Mouse (Mus musculus): ENCODE data around the gene Asb16. TPM values are rescaled to one million over a fixed set of nuclear protein-coding genes. Genes with fewer than 3 reads are reported as not detected.

Gene Asb16
- polyA plus RNA-seq, 1 experiment from 2014 or later, result 0.08 TPM

- no peaks in the 10 kb centered on the region for H3K27me3 ChIP-seq (ENCODE audit: low read depth, poor library complexity, severe bottlenecking)
- H3K4me1 ChIP-seq, result peaks cover 35% of the 10 kb centered on the region
- H3K4me3 ChIP-seq, result peak within 1 kb of the TSS; percentile 100
- H3K36me3 ChIP-seq, result peaks cover 15% of the 10 kb centered on the region
- WGBS, result under 1% methylated on average over 25 of the region's 25 CpGs
- DNase-seq (ENCODE audit: low spot score), result peak; percentile 83
- peak within 1 kb of the TSS; percentile 100 for H3K27ac ChIP-seq
- H3K9me3 ChIP-seq (replicated peaks), result no peaks in the 10 kb centered on the region
Observed at GRCm38 (mm10) chr11:102319410-102319792, 50.9 kb downstream of the Asb16 start, which contains the start of gene Ubtf. Ubtf (minus strand) TSS chr11:102319742.

DNA sequence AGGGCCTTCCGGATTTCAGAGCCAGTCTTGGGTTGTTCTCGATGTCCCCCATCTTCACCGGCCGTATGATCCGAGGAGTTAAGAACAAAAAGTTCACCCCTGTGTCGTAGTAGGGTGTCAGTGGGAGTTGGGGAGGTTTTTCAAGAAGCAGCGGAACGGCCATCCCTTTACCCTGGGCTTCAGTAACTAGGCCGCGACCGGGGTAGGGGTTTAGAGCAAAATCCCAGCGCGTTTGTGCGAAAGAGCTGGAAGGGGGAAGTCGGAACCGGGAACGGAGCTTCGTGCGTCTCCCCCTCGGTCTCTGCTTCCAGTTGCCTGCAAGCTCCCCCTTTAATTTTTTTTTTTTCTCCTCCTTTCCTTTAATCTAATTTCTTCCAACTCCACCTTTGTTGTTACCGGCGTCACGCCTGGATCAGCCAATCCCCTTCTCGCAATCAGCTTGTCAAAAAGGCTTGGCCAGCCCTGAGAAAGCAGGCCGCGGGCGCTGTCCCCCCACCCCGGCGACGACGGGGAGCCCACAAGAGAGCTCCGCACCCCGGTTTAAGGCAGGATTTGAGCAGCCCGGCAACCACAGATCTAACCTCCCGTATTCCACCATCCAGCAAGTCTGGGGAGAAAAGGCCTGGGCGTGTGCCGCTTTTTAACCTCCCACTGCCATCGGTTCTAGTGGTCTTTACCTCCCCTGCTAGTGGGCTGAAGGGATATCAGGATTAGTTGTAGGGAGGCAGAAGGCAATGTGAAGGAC lies 51.6 kb downstream of the Asb16 start:
- Histone ChIP-seq H3K27ac (peak overlapping the region; percentile 100), H3K27me3 (ENCODE audit: low read depth, poor library complexity, severe bottlenecking) (no peaks in the 10 kb centered on the region), H3K36me3 (peaks cover 8% of the 10 kb centered on the region), H3K4me1 (peaks cover 35% of the 10 kb centered on the region), H3K4me3 (peak overlapping the region; percentile 100), H3K9me3 (replicated peaks) (no peaks in the 10 kb centered on the region)
- under 1% methylated on average over 38 of the region's 38 CpGs for WGBS
- DNase-seq (ENCODE audit: low spot score), result peak; percentile 83

DNA sequence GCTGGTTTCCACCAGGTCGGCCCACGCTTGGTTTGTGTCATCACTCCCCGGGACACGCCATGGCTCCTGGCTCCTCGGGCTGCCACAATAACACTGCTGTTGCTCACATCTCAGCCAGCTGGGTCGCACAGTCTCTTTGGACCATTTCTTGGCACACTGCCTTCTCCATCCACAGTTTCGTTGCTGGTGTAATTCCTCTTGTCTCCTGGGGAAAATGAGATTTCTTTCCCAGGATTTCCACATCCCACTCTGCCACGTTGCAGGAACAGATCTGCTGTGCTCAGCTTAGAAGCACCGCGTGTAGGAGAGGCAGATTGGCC lies 52.1 kb downstream of the Asb16 start:
- H3K9me3 ChIP-seq (replicated peaks), result no peaks in the 10 kb centered on the region
- WGBS, result 33% methylated on average over 10 of the region's 10 CpGs
- peaks cover 29% of the 10 kb centered on the region for H3K4me1 ChIP-seq
- H3K27me3 ChIP-seq (ENCODE audit: low read depth, poor library complexity, severe bottlenecking), result no peaks in the 10 kb centered on the region
- H3K27ac ChIP-seq, result peak overlapping the region; percentile 100
- DNase-seq (ENCODE audit: low spot score), result no peak
- H3K36me3 ChIP-seq, result 0 out of 2 replicates have a peak, but pooled peaks cover 2% of the 10 kb centered on the region
- H3K4me3 ChIP-seq, result peak overlapping the region; percentile 100

DNA sequence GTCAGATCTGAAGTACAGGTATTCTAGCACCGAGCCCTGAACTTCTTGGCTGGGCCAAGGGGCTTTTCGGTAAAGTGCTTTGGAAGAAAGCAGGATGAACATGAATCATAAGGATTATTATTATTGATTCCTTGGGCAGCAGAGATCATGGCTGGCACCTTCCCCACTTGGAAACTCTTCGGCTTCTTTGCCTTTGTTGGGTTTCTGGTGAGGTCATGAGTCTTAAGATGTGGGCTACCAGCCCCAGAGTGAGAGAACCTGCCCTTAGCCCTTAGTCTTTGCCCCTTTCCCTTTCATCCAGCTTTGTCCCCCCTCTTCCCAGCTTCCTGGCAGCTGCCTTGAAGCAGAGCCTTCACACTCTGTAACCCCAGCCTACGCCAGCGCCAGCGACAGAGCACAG lies 53.4 kb downstream of the Asb16 start:
- no peak overlapping the region for H3K27ac ChIP-seq
- 83% methylated on average over 6 of the region's 6 CpGs for WGBS
- no peak for DNase-seq (ENCODE audit: low spot score)
- H3K4me3 ChIP-seq, result no peak overlapping the region
- H3K27me3 ChIP-seq (ENCODE audit: low read depth, poor library complexity, severe bottlenecking), result no peaks in the 10 kb centered on the region
- H3K9me3 ChIP-seq (replicated peaks), result no peaks in the 10 kb centered on the region
- no peaks in the 10 kb centered on the region for H3K36me3 ChIP-seq
- peaks cover 17% of the 10 kb centered on the region for H3K4me1 ChIP-seq

DNA sequence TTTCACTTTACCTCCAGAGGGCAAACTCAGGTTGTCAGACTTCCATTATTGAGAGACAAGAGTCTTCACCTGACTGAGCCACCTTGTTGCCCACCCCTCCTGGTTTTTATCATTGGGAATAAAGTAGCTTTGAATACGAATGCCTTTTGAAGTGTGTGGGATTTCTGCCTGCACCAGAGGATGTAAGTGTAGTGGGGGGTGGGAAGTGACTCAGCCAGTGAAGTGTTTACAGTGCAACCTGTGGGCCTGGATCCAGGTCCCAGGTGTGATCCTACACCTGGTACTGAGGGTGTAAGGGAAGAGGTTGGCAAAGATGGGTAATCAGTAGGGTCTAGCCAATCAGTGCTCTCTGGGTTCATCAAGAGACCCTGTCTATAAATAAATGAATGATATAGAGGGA lies 55.0 kb downstream of the Asb16 start:
- no peak overlapping the region for H3K4me3 ChIP-seq
- no peaks in the 10 kb centered on the region for H3K36me3 ChIP-seq
- no peak for DNase-seq (ENCODE audit: low spot score)
- H3K4me1 ChIP-seq, result peaks cover 10% of the 10 kb centered on the region
- 87% methylated on average over 1 of the region's 1 CpGs for WGBS
- H3K27me3 ChIP-seq (ENCODE audit: low read depth, poor library complexity, severe bottlenecking), result no peaks in the 10 kb centered on the region
- no peak overlapping the region for H3K27ac ChIP-seq
- H3K9me3 ChIP-seq (replicated peaks), result no peaks in the 10 kb centered on the region

DNA sequence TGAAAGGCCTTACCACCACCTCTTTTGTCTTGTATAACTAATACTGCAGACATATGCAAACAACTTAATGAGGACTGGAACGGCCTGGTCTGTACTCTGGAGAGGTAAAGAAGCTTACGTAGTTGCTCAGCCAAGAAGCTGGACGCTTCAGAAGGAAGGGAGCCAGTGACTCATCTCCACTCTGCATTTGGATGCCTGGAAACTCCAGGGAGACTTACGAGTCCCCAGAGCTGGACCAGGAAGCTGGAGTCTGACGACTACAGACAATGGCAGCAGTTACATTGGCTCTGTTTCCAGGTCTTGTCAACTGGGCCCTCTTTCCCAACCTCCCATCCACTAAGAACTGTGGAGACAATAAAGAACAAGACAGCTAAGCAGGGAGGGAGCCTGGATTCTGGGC lies 58.7 kb downstream of the Asb16 start:
- Histone ChIP-seq H3K27me3 (ENCODE audit: low read depth, poor library complexity, severe bottlenecking) (no peaks in the 10 kb centered on the region), H3K4me1 (no peaks in the 10 kb centered on the region), H3K36me3 (no peaks in the 10 kb centered on the region), H3K4me3 (no peak overlapping the region), H3K9me3 (replicated peaks) (no peaks in the 10 kb centered on the region), H3K27ac (no peak overlapping the region)
- 71% methylated on average over 5 of the region's 5 CpGs for WGBS
- no peak for DNase-seq (ENCODE audit: low spot score)

DNA sequence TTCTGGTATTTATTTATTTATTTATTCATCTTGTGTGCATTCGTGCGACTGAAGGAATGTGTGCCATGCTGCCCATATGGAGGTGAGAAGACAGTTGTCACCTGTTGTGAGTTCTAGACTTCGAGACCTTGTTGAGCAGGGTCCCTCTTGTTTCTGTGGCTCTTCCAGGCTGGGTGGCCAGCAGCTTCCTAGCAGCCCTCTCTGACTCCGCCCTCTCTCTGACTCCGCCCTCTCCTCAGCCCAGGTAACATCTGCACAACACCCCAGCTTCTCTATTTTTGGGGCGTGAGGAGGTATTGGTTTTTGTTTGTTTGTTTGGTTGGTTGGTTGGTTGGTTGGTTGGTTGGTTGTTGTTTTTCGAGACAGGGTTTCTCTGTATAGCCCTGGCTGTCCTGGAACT lies 59.3 kb downstream of the Asb16 start:
- H3K27me3 ChIP-seq (ENCODE audit: low read depth, poor library complexity, severe bottlenecking), result no peaks in the 10 kb centered on the region
- WGBS, result 82% methylated on average over 7 of the region's 7 CpGs
- no peak for DNase-seq (ENCODE audit: low spot score)
- no peak overlapping the region for H3K27ac ChIP-seq
- no peaks in the 10 kb centered on the region for H3K4me1 ChIP-seq
- no peaks in the 10 kb centered on the region for H3K36me3 ChIP-seq
- H3K4me3 ChIP-seq, result no peak overlapping the region
- H3K9me3 ChIP-seq (replicated peaks), result no peaks in the 10 kb centered on the region

Small RNA genes lying within 50 kb of the gene (microRNA-seq; reads per million reads assigned to microRNA genes)
- gene Mir8101, result not detected

Other genes with a start within 250 kb of the Asb16 start
- gene Mpp3, start 240.3 kb upstream of the Asb16 start, polyA plus RNA-seq (2016; fragmentation: Nextera tagmentation; extraction: Ambion mirVana), result 17.7 and 18.4 TPM in 2 replicates
- gene Cd300lg, start 227.2 kb upstream of the Asb16 start, polyA plus RNA-seq (2016; fragmentation: Nextera tagmentation; extraction: Ambion mirVana), result 0.38 and 0.45 TPM in 2 replicates
- 11.5 and 16.6 TPM in 2 replicates for gene Mpp2, start 180.2 kb upstream of the Asb16 start, polyA plus RNA-seq (2016; fragmentation: Nextera tagmentation; extraction: Ambion mirVana)
- gene Ppy, start 167.4 kb upstream of the Asb16 start, polyA plus RNA-seq (2016; fragmentation: Nextera tagmentation; extraction: Ambion mirVana), result not detected in 2 replicates
- gene Pyy, start 160.9 kb upstream of the Asb16 start, polyA plus RNA-seq (2016; fragmentation: Nextera tagmentation; extraction: Ambion mirVana), result not detected in 2 replicates
- 0.09 and 0.20 TPM in 2 replicates for gene Nags, start 123.2 kb upstream of the Asb16 start, polyA plus RNA-seq (2016; fragmentation: Nextera tagmentation; extraction: Ambion mirVana)
- gene Tmem101, start 112.3 kb upstream of the Asb16 start, polyA plus RNA-seq (2016; fragmentation: Nextera tagmentation; extraction: Ambion mirVana), result 34.0 and 39.6 TPM in 2 replicates
- gene Lsm12, start 83.4 kb upstream of the Asb16 start, polyA plus RNA-seq (2016; fragmentation: Nextera tagmentation; extraction: Ambion mirVana), result 125 and 146 TPM in 2 replicates
- 41.4 and 41.6 TPM in 2 replicates for gene G6pc3, start 79.1 kb upstream of the Asb16 start, polyA plus RNA-seq (2016; fragmentation: Nextera tagmentation; extraction: Ambion mirVana)
- 36.4 and 50.2 TPM in 2 replicates for gene Hdac5, start 38.6 kb upstream of the Asb16 start, polyA plus RNA-seq (2016; fragmentation: Nextera tagmentation; extraction: Ambion mirVana)
- 33.4 and 35.7 TPM in 2 replicates for gene BC030867, start 19.9 kb upstream of the Asb16 start, polyA plus RNA-seq (2016; fragmentation: Nextera tagmentation; extraction: Ambion mirVana)
- 37.3 and 44.0 TPM in 2 replicates for gene Tmub2, start 16.2 kb downstream of the Asb16 start, polyA plus RNA-seq (2016; fragmentation: Nextera tagmentation; extraction: Ambion mirVana)
- gene Atxn7l3, start 27.9 kb downstream of the Asb16 start, polyA plus RNA-seq (2016; fragmentation: Nextera tagmentation; extraction: Ambion mirVana), result 16.6 and 20.1 TPM in 2 replicates
- 102 and 108 TPM in 2 replicates for gene Ubtf, start 51.0 kb downstream of the Asb16 start, polyA plus RNA-seq (2016; fragmentation: Nextera tagmentation; extraction: Ambion mirVana)
- 34.5 and 37.2 TPM in 2 replicates for gene Slc4a1, start 97.5 kb downstream of the Asb16 start, polyA plus RNA-seq (2016; fragmentation: Nextera tagmentation; extraction: Ambion mirVana)
- gene Rundc3a, start 124.7 kb downstream of the Asb16 start, polyA plus RNA-seq (2016; fragmentation: Nextera tagmentation; extraction: Ambion mirVana), result 1.2 and 1.3 TPM in 2 replicates
- gene Slc25a39, start 139.2 kb downstream of the Asb16 start, polyA plus RNA-seq (2016; fragmentation: Nextera tagmentation; extraction: Ambion mirVana), result 209 and 242 TPM in 2 replicates
- 78.5 and 93.2 TPM in 2 replicates for gene Grn, start 161.6 kb downstream of the Asb16 start, polyA plus RNA-seq (2016; fragmentation: Nextera tagmentation; extraction: Ambion mirVana)
- gene Fam171a2, start 178.9 kb downstream of the Asb16 start, polyA plus RNA-seq (2016; fragmentation: Nextera tagmentation; extraction: Ambion mirVana), result 3.7 and 4.2 TPM in 2 replicates
- 4.6 and 5.3 TPM in 2 replicates for gene Itga2b, start 201.4 kb downstream of the Asb16 start, polyA plus RNA-seq (2016; fragmentation: Nextera tagmentation; extraction: Ambion mirVana)